Mouse (Mus musculus): ENCODE results near the gene Cryzl2.
A peak's percentile ranks its signal among the peaks of the same experiment; 100 is the strongest.

Gene Cryzl2

GRCm38 (mm10) chr1:157458421-157459208, at the start of gene Cryzl2:
Gene Cryzl2, plus strand, starts transcription at chr1:157458577.
- peak in 1 of 2 experiments; percentile 70 for DNase-seq (ENCODE audit: low spot score in 2 of 2)

DNA sequence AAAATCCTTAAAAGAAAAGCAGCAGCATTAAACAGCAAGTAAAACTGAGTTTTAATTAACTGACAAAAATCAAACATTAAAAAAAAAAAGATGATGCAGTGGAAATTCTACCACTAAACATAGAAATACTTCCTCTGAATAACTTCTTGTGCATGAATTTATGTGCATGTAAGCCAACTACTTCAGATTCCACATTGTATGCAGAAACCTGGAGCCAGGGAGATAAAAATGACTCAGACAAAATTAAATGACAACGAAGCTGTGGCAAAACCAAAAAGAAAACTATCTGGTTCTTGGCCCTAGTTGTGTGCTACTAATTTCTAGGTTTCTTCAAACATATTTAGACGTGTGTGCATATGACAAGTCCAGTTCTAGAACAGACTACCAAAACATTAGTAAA, 48.7 kb upstream of the Cryzl2 start:
- DNase-seq (ENCODE audit: low spot score in 2 of 2): no peak

DNA sequence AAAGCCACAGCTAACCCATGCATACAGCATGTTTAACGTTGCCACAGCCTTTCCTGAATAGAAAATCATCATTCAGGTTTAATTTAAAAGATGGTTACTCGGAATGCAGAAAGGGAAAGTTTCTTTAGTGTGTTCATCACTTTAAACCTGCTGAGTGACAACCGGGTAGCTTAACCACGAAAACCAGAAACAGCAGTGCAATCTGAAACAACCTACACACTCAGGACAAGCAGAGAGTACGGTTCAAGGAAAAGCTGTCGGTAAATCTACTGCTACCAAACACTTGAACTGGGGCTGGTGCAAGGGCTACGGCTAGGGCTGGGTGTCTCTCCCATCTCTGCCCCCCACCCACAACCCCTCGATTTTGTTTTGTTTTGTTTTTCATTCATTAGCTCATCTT, 47.4 kb upstream of the Cryzl2 start:
- no peak for DNase-seq (ENCODE audit: low spot score in 2 of 2)

GRCm38 (mm10) chr1:157411341-157411710, 47.1 kb upstream of the Cryzl2 start:
- DNase-seq (ENCODE audit: low spot score in 2 of 2): no peak

- DNase-seq (ENCODE audit: low spot score in 2 of 2): peak; percentile 76 to 78
Measured at GRCm38 (mm10) chr1:157411711-157412380, 46.5 kb upstream of the Cryzl2 start.

GRCm38 (mm10) chr1:157412454-157413369, 45.7 kb upstream of the Cryzl2 start, which contains the start of gene Rasal2:
Gene Rasal2, minus strand, starts transcription at chr1:157412595.
- peak; percentile 98 for DNase-seq (ENCODE audit: low spot score in 2 of 2)

- no peak for DNase-seq (ENCODE audit: low spot score in 2 of 2)
Measured at GRCm38 (mm10) chr1:157415771-157416170, 42.6 kb upstream of the Cryzl2 start.

- DNase-seq (ENCODE audit: low spot score in 2 of 2): no peak
Measured at GRCm38 (mm10) chr1:157416628-157417027, 41.7 kb upstream of the Cryzl2 start.

DNA sequence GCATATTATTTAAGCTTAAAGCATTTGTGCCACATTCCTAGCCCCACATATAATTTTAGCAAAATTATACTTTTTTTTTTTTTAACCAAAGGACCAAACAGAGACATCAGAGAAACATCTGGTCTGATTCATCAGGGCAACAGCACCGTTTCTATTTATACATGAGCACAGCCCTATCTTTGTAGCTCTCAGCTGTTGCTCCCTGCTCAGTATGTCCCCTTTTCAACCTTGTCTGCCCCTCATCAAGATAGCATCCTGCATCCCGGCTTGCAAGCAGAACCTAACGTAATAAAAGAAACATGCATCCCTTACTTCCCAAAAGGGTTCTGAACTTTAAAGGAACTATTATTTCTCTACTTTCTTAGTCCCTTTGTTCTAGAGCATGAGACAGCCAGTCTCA, 41.0 kb upstream of the Cryzl2 start:
- no peak for DNase-seq (ENCODE audit: low spot score in 2 of 2)

GRCm38 (mm10) chr1:157417861-157418260, 40.5 kb upstream of the Cryzl2 start:
- DNase-seq (ENCODE audit: low spot score in 2 of 2): no peak

DNA sequence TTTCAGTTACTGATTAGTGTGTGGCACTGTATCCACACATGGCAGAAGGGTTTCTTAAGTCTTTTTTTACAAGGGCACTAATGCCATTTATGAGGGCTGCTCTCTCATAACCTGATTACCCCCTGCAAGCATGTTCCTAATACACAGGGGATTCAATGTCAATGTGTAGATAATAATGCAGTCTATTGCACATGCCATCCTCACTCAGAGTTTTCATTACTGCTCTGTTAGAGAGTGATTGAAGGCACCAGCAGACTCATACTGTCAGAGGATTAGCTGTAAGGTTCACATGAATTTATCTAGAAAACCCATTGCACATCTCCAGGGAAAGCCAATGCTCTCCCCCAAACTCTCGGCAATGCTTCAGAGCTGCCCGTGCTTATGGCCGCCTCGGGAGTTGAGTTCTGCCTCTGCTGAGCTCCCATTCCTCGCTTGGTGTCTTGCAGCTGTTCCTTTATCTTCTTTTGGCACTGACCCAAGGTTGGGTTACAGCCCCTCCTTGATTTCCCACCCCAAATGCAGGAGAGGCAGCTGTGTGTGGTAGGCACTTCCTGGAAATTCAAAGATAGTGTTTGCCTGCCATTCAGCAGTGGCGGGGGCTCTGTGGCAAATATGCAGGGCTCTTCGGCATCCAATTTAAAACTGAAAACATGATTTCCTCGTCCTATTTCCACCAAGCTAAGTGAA, 32.5 kb upstream of the Cryzl2 start:
- peak; percentile 28 to 56 for DNase-seq (ENCODE audit: low spot score in 2 of 2)

GRCm38 (mm10) chr1:157426933-157427332, 31.4 kb upstream of the Cryzl2 start:
- no peak for DNase-seq (ENCODE audit: low spot score in 2 of 2)

DNA sequence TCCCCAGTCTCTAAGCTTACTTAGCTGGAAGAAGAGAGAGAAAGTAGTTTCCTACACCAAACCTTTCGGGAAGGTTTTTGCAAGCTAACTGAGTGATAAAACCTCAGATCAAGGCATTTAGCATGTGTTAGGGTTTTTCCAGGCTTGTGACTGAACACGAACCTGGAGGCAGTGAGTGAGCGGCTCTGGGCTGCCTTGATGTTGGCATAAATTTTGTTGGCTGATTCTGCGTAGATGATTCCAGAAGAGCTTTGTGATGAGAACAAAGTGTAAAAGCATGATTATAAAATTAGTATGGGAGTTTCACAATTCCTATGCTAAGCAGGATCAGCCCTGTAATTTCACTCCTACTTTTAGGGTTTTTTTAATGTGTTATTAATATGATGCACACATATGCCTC, 30.8 kb upstream of the Cryzl2 start:
- DNase-seq (ENCODE audit: low spot score in 2 of 2): no peak

GRCm38 (mm10) chr1:157428366-157428765, 30.0 kb upstream of the Cryzl2 start:
- no peak for DNase-seq (ENCODE audit: low spot score in 2 of 2)

DNA sequence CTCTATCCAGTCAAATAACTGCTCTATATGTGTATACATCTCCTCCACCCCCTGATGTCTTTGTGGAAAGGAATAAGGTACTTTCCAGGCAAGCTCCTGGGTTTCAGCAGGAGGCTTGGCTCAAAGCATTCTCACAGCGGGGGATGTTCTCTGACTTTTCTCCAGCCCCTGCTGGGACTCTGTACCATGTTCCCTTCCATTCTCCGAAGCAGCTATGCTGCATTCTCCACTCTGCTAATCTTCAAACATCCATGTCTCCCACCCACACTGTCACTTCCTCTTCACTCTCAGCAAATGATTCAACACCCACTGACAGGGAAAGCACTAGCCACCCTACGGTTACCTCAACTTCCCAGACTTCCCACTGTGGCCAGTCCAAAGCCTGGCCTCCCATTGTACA, 25.1 kb upstream of the Cryzl2 start:
- no peak for DNase-seq (ENCODE audit: low spot score in 2 of 2)

DNA sequence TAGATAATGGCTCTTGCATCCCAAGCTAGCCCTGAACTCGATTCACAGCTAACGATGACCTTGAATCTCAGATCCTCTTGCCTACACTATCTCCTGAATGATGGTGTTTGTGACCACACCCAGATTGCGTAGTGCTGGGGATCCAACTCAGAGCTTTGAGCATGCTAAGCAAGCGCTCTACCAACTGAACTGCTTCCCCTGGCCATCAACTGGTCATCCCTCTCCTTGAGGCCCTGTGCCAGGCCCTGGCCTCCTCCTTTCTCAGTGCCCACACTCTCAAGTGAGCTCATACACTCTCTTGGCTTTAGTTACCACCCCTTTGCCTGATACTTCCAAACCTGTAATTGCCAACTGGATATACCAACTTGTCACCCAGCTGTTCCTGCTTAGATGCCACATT, 24.0 kb upstream of the Cryzl2 start:
- DNase-seq (ENCODE audit: low spot score in 2 of 2): no peak

DNA sequence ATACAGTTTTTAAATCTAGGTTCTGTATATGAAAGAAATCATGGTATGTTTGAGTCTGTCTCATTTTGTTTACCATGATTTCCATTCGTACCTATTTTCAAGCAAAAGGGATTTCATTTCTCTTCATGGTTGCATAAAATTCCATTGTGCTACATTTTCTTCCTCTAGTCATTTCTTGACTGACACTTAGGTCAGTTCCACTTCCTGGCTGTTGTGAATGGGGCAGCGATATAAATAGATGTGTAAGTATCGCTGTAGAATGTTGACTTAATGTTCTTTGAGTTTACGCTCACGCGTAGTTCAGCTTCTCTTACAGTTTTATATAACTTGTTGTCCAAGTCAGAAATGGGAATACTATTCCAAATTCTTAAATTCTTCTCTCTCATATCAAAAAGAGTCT, 22.5 kb upstream of the Cryzl2 start:
- no peak for DNase-seq (ENCODE audit: low spot score in 2 of 2)

GRCm38 (mm10) chr1:157438290-157438689, 20.1 kb upstream of the Cryzl2 start:
- no peak for DNase-seq (ENCODE audit: low spot score in 2 of 2)

DNA sequence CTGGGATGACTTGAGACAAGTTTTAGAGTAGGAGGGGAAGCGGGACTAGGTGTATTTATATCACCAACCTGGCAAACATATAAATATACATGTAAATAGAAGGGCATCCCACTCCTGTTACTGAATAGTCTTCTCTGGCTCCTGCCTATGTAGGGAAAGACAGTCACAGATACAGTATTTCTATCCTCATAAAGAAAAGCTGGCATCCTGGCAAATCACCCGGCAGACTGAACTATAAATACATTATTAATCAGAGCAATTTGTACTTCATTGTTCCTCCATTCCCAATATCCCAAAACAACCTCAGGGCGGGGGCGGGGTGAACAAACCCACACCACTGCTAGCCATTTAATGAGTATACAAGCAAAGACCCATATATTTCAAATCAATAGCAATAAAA, 19.3 kb upstream of the Cryzl2 start:
- DNase-seq (ENCODE audit: low spot score in 2 of 2): no peak

DNA sequence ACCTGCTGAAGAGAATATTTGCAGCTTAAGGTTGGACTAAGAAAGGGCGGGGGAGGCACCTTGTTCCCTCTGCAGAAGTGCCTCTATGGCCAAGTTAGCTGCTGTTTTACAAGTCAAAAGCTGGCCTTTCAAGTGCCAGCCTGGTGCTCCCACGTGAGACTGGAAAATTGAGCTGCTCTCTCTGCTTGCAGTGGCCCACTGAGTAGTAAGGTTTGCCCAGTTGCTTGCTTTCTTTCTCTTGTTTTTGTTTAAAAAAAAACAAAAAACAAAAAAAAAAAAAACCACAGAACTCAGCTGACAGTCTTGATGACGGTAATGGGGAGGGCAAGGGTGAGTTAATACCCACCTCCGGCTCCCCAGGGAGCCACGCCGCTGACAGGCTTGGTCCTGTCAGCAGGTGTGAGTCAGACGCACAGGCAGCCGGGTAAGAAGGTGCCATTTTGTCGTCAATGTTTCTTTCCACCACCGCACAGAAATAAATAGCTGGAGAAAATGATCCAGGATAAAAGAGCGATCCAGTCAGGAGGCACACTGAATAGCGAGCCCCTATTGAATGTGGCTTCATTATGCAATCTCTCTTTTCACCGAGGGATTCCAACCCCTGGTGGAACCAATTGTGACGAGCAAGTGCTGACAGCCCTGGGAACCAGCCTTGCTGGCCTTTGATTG, 18.3 kb upstream of the Cryzl2 start:
- DNase-seq (ENCODE audit: low spot score in 2 of 2): no peak

Data from right cerebral cortex, postnatal 10 days (tissue).